Mouse (Mus musculus) hindbrain, postnatal 0 days (tissue): ENCODE data around the gene Ctsh. TPM values are rescaled to one million over a fixed set of nuclear protein-coding genes. Genes with fewer than 3 reads are reported as not detected.

ENCODE experiments used
- ATAC-seq: fragments of 200-750 bp; cut with Nextera tagmentation; 2 replicates; pipeline ENCODE4 v1.8.0; 2017; ENCODE audit warnings: mild to moderate bottlenecking, moderate TSS enrichment, moderate library complexity
- DNase-seq: peaks from one replicate; pipeline ENCODE4 v3.0.0-alpha.2; 2015; ENCODE audit warnings: low spot score
- H3K27ac ChIP-seq: fragments of 300-500 bp; sonication (generic); 2 replicates; pipeline ENCODE4 v1.5.1; 2014; ENCODE audit warnings: mild to moderate bottlenecking
- H3K27me3 ChIP-seq: fragments of 300-500 bp; sonication (generic); 2 replicates; pipeline ENCODE4 v1.6.1; 2014; ENCODE audit warnings: low read length, mixed read lengths; ENCODE audit not compliant: insufficient read depth
- H3K36me3 ChIP-seq: fragments of 300-500 bp; sonication (generic); 2 replicates; pipeline ENCODE4 v1.6.1; 2014; ENCODE audit warnings: low read length, mixed read lengths; ENCODE audit not compliant: insufficient read depth
- H3K4me1 ChIP-seq: fragments of 300-500 bp; sonication (generic); 2 replicates; pipeline ENCODE4 v1.6.1; 2014; ENCODE audit warnings: antibody characterized with exemption, low read length, mixed read lengths; ENCODE audit not compliant: insufficient read depth
- H3K4me2 ChIP-seq: fragments of 300-500 bp; sonication (generic); 2 replicates; pipeline ENCODE4 v1.6.1; 2014; ENCODE audit warnings: low read depth, mild to moderate bottlenecking, low read length, moderate library complexity, mixed read lengths
- H3K4me3 ChIP-seq: fragments of 300-500 bp; sonication (generic); 2 replicates; pipeline ENCODE4 v1.5.1; 2014; ENCODE audit warnings: low read length
- H3K9ac ChIP-seq: fragments of 300-500 bp; sonication (generic); replicated peaks from 2 replicates; pipeline ENCODE4 v1.6.1; 2014; ENCODE audit warnings: mild to moderate bottlenecking, low read length, moderate library complexity, mixed read lengths
- H3K9me3 ChIP-seq: fragments of 300-500 bp; sonication (generic); 2 replicates; pipeline ENCODE4 v1.6.1; 2016; ENCODE audit warnings: low read length, mixed read lengths
- CTCF ChIP-seq: IDR thresholded peaks from 2 replicates; pipeline ENCODE4 v1.5.1; 2016; ENCODE audit warnings: antibody characterized with exemption, control low read depth, low read depth
- WGBS: fragments of 180-500 bp; shearing (Covaris S2); extraction: QIAGEN DNeasy Blood & Tissue Kit; methylation state at CpG from one replicate; pipeline ENCODE4 v1.1.7; 2014; 5-methylcytosine and 5-hydroxymethylcytosine counted together
- polyA plus RNA-seq: library from polyadenylated mRNA; unstranded; fragments of >200 nt; fragmentation: Nextera tagmentation; extraction: Ambion mirVana; gene quantifications from 2 replicates; pipeline ENCODE4 v1.2.1, GENCODE M21; 2015
- total RNA-seq: library from RNA; depleted of rRNA; stranded (reverse); fragments of >200 nt; gene quantifications from 2 replicates; pipeline ENCODE4 v1.2.3, GENCODE M21; 2014

Gene Ctsh
- total and polyA plus RNA-seq, 2 experiments from 2014 or later = 31.5 to 45.0 TPM

- DNase-seq = no peak
- WGBS = 100% methylated on average over 1 of the region's 1 CpGs
- Histone ChIP-seq H3K4me2 (no peak overlapping the region), H3K4me3 (no peak overlapping the region), H3K36me3 (no peaks in the 10 kb centered on the region), H3K27ac (no peak overlapping the region), H3K27me3 (no peaks in the 10 kb centered on the region), H3K9me3 (no peaks in the 10 kb centered on the region), H3K9ac (no peak overlapping the region), H3K4me1 (no peaks in the 10 kb centered on the region)
- no peak for TF ChIP-seq CTCF
- ATAC-seq = no peak
These were observed 29.0 kb downstream of the Ctsh start for GRCm38 (mm10) chr9:90082992-90083391.

- Histone ChIP-seq H3K4me2 (no peak overlapping the region), H3K9ac (no peak overlapping the region), H3K4me1 (no peaks in the 10 kb centered on the region), H3K9me3 (no peaks in the 10 kb centered on the region), H3K27me3 (no peaks in the 10 kb centered on the region), H3K4me3 (no peak overlapping the region), H3K36me3 (peaks cover 3% of the 10 kb centered on the region; the same call in 1 of the 2 replicates), H3K27ac (no peak overlapping the region)
- WGBS = 90% methylated on average over 3 of the region's 3 CpGs
- no peak for TF ChIP-seq CTCF
- DNase-seq (no peak), ATAC-seq (no peak)
These were observed 30.2 kb downstream of the Ctsh start for GRCm38 (mm10) chr9:90084152-90084551.

GRCm38 (mm10) chr9:90084766-90085468, 31.0 kb downstream of the Ctsh start:
- Histone ChIP-seq H3K4me1 (no peaks in the 10 kb centered on the region), H3K9me3 (no peaks in the 10 kb centered on the region), H3K27ac (no peak overlapping the region), H3K4me2 (no peak overlapping the region), H3K36me3 (peaks cover 11% of the 10 kb centered on the region), H3K4me3 (no peak overlapping the region), H3K27me3 (no peaks in the 10 kb centered on the region), H3K9ac (no peak overlapping the region)
- WGBS = 93% methylated on average over 8 of the region's 8 CpGs
- ATAC-seq = no peak
- no peak for TF ChIP-seq CTCF
- no peak for DNase-seq

- no peak for TF ChIP-seq CTCF
- Histone ChIP-seq H3K4me1 (no peaks in the 10 kb centered on the region), H3K27me3 (no peaks in the 10 kb centered on the region), H3K36me3 (peaks cover 25% of the 10 kb centered on the region), H3K4me2 (no peak overlapping the region), H3K4me3 (no peak overlapping the region), H3K9ac (no peak overlapping the region), H3K9me3 (no peaks in the 10 kb centered on the region), H3K27ac (no peak overlapping the region)
- DNase-seq (no peak), ATAC-seq (peak; percentile 57)
- 89% methylated on average over 2 of the region's 2 CpGs for WGBS
These were observed 34.0 kb downstream of the Ctsh start for GRCm38 (mm10) chr9:90087906-90088485.

GRCm38 (mm10) chr9:90089339-90090104, 35.6 kb downstream of the Ctsh start:
- WGBS = 90% methylated on average over 6 of the region's 6 CpGs
- H3K27ac ChIP-seq = no peak overlapping the region
- ATAC-seq (0 out of 2 replicates have a peak, but pooled peaks have one; percentile 15), DNase-seq (no peak)
- H3K36me3 ChIP-seq = peaks cover 25% of the 10 kb centered on the region
- no peak overlapping the region for H3K4me3 ChIP-seq
- H3K27me3 ChIP-seq = no peaks in the 10 kb centered on the region
- no peak overlapping the region for H3K4me2 ChIP-seq
- H3K9ac ChIP-seq = no peak overlapping the region
- H3K9me3 ChIP-seq = no peaks in the 10 kb centered on the region
- H3K4me1 ChIP-seq = no peaks in the 10 kb centered on the region
- TF ChIP-seq CTCF = no peak

- H3K36me3 ChIP-seq = peaks cover 34% of the 10 kb centered on the region
These were observed 45.0 kb downstream of the Ctsh start for GRCm38 (mm10) chr9:90098934-90099333.

More at GRCm38 (mm10) chr9:90098934-90099333, 45.0 kb downstream of the Ctsh start:
- peak; percentile 22; the same call in 1 of the 2 replicates for TF ChIP-seq CTCF
- no peaks in the 10 kb centered on the region for H3K4me1 ChIP-seq
- ATAC-seq (no peak), DNase-seq (no peak)
- WGBS = 90% methylated on average over 5 of the region's 5 CpGs
- no peak overlapping the region for H3K4me3 ChIP-seq
- H3K4me2 ChIP-seq = no peak overlapping the region
- no peak overlapping the region for H3K9ac ChIP-seq
- H3K27me3 ChIP-seq = no peaks in the 10 kb centered on the region
- no peaks in the 10 kb centered on the region for H3K9me3 ChIP-seq
- H3K27ac ChIP-seq = no peak overlapping the region
